Mouse (Mus musculus): Measurements from ENCODE around the gene Thra. TPM values are rescaled to one million over a fixed set of nuclear protein-coding genes. Genes with fewer than 3 reads are reported as not detected.
"Not testable (repeated sequence)": the region's sequence is repeated elsewhere in the genome, so short reads cannot be mapped to it uniquely, and the experiment has no call there.

Gene Thra
- 10 to 100 TPM; 69.2 to 91.7 TPM for total RNA-seq (2021)
- long read RNA-seq, experiment 1, transcript Thra-201 (10 exons, 2,452 nt): major isoform, 20 of 58 reads
- long read RNA-seq, experiment 1, partial matches to known transcripts: 17 of 58 reads
- long read RNA-seq, experiment 1, other reads (novel, unspliced or antisense): 17 of 58 reads
- long read RNA-seq, experiment 2, transcript Thra-201 (10 exons, 2,452 nt): major isoform, 9 of 14 reads
- long read RNA-seq, experiment 2, partial matches to known transcripts: 1 of 14 reads
- long read RNA-seq, experiment 2, other reads (novel, unspliced or antisense): 4 of 14 reads

GRCm38 (mm10) chr11:98740393-98741050, at the start of gene Thra:
Gene Thra (plus strand): TSS chr11:98740638.
- DNase-seq: peak; percentile 79 to 84

GRCm38 (mm10) chr11:98693201-98693600, 47.2 kb upstream of the Thra start:
- DNase-seq: no peak

DNA sequence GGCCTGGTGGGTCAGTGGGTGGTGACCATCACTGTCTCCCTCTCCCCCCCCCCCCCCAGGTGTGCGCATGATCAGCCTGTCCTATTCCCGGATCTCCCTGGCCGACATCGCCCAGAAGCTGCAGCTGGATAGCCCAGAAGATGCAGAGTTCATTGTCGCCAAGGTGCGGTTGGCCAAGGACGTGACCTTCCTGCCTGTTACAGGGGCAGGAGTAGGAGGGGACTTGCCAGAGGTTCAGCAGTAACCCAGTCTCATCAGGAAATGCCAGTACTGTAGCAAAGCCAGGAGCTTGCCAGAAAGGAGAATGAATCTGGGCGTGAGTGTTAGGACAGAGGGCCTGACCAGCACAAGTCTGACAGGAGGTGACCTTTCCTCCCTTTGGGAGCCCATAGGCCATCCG, 46.7 kb upstream of the Thra start:
- DNase-seq: no peak

DNA sequence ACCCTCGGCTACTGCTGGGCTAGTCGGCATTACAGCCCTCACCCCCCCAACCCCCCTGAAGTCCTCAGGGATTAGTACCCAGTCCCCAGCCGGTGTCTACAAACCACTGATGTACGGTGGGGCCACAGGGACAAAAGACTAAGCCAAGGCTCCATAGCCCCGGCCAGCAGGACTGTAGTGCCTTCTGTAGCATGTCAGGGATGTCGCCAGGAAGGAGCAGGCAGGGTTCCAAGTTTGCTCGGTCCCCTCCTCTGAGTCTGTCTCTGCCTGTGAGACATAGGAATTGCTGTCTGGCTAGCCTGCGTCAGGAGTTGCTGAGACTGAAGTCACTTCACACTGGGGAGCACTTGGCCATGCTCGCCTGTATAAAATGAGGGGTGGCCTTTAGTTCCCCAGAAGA, 46.1 kb upstream of the Thra start:
- no peak for DNase-seq

DNA sequence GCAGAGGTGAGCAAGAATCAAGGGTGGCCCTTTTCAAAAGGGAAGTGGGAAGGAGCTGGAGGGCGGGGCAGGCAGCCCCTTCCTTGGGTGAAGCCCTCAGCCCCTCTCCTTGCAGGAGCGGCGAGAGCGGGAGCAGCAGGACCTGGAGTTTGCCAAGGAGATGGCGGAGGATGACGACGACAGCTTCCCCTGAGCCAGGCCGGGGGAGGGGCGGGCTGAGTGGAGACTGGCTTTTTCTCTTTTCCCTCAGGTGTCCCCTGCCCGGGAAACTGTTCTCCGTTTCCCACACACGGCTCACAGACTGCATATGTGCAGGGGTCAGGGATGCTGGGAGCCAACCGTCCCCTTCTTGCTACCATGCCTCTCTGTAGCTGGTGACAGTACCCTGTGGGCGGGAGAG, 45.0 kb upstream of the Thra start:
- no peak for DNase-seq

DNA sequence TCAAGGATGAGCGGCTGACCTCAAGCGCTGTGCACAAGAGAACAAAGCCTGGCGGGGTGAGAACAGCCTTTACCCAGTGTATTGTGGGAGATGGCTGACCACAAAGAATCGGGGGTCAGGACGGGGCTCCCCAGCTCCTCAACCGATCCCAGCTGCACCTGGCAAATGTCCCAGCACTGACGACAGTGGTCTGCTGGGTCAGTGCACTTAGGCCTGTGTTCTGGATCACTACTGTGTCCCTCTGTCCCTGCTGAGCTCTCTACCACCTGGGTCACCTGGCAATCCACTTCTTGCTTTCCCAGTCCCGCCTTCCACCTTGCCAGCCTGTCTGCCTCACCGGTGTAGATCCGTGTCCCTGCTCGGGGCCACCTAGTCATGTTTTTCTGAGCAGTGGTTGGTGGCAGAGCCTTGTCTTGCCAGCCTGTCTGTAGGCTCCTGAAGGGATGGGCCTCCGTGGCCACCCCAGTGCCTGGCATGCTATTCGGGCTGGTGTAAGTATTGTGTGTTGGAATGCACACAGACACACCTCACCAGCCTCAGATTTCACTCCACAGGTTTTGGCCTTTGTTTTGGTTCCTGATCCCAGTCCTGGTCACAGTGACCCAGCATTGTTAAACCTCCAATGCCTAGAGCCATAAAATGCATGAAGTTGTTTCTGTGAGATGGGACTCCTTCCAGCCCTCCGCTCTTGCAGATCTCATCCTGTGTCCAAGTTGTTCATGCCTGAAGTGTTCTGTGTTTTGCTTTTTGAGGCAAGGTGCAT, 43.8 kb upstream of the Thra start:
- DNase-seq: no peak

GRCm38 (mm10) chr11:98697225-98697624, 43.2 kb upstream of the Thra start:
- no peak for DNase-seq

DNA sequence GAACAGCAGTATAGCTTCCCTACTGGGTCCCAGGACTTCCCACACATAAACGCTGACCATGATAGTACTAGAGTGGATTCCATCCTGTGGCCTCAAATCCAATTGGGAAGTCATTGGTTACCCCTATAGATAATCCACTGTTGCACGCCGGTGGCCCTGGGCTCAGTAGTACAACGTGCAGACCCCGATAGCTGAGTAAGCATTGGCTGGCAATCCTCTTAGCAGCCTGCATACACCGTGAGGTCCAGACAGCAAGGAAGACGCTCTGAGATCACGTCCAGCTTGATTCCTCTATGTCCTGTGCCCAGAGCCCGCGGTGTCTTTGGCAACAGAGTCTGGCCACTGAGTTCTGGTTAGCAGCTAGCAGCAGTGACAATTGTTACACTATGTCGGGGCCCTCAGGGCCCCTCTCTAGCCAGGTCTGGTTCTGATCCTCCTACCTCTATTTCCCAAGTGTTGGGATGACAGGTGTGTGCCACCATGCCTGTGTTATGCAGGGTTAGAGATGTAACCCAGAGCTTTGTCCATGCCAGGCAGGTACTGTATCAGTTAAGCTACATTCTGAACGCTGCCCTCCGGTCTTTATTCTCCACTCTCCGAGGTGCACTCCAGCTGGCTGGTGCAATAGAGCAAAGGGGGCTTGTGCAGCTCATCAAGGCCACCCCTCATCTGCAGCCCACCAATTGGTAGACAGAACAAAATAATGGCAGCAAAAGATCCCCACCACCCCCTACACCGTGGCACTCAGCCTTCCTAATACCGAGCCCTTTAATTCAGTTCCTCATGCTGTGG, 41.4 kb upstream of the Thra start:
- DNase-seq: no peak

DNA sequence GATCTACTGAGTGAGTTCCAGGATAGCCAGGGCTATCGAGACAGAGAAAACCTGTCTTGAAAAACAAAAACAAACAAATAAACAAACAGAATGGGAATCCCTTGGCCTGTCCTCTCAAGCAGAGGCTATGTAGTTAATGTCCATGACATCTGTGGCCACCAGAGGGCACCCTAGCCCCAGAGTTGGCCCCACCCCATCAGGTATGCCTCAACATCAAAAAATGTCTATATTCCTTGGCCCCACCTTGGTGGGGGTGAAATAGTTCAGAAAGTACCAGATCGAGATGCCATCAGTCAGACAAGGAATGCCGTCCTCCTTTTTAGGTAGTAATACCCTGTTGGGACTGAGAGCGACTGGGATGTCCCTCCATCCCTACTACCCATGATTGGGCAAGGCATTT, 40.5 kb upstream of the Thra start:
- DNase-seq: peak; percentile 82 to 88

GRCm38 (mm10) chr11:98701213-98701670, 39.2 kb upstream of the Thra start, which contains the start of gene Csf3:
Gene Csf3 (plus strand): TSS chr11:98701263.
- no peak for DNase-seq

DNA sequence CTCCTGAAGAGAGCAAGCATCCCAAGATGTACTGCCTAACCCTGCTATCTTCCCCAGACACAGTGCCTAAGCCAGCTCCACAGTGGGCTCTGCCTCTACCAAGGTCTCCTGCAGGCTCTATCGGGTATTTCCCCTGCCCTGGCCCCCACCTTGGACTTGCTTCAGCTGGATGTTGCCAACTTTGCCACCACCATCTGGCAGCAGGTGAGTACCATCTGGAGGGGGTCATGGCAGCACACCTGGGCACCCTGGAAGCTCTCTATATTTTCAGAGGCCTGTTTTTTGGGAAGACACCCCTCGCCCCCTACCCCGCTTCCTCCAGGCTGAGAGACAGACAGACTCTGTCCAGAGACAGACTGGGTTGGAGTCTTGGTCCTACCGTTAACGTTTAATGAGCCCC, 38.1 kb upstream of the Thra start:
- DNase-seq: no peak

DNA sequence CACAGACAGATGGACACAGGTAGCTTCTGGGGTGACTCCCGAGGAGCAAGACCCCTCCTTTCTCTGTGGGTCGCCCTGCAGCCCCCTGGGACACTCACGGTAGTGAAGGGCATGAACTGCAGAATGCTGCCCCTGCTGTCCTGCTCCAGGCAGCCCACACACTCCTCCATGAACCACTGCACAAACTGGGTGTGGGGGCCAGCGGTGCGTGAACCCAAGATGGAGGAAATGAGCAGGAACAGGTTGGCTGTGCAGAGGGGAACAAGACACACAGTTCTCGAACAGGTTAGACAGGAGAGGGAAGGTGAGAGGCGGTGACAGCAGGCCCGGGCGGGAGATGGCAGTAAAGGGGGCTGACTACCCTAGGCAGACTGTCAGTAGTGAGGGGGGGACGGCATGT, 35.4 kb upstream of the Thra start:
- DNase-seq: no peak

DNA sequence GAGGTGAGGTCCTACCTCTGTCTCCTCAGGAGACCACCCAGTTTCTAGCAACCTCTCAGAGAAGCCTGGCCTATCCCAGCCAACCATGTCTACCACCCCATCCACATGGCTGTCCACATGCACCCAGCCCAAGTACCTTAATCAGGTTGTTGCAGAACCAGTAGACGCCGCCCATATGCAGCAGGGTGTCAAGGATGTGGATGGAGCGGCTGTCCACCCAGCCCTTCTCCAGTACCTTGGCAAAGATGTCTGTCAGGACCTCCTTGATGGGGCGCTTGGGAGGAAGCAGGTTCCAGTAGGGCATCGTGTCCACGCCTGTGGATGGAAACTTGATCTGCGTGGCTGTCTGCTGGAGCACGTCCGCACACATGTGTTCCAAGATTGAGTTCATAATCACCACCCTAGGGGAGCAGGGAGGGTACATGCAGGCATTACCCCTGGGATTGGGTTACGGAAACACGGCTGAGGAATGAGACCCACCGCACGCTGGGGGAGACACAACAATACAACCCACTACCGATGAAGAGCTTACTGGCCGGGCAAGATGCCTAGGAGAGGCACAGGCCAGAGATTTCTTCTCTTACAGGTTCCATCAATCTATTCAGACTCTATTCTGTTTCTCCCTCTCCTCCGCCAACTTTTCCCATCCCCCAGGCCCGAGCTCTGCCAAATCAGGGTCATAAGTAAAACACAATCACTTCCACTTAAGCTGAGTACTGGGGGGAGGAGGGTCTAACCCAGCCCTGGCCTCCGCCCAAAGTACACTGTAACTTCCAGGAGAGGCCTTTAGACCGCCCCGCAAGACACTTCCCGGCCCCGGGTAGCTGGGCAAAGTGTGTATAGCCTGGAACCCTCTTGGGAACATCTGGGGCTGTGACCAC, 32.8 kb upstream of the Thra start:
- DNase-seq: peak in 1 of 2 experiments; percentile 24

GRCm38 (mm10) chr11:98708282-98708956, 32.0 kb upstream of the Thra start:
- no peak for DNase-seq

DNA sequence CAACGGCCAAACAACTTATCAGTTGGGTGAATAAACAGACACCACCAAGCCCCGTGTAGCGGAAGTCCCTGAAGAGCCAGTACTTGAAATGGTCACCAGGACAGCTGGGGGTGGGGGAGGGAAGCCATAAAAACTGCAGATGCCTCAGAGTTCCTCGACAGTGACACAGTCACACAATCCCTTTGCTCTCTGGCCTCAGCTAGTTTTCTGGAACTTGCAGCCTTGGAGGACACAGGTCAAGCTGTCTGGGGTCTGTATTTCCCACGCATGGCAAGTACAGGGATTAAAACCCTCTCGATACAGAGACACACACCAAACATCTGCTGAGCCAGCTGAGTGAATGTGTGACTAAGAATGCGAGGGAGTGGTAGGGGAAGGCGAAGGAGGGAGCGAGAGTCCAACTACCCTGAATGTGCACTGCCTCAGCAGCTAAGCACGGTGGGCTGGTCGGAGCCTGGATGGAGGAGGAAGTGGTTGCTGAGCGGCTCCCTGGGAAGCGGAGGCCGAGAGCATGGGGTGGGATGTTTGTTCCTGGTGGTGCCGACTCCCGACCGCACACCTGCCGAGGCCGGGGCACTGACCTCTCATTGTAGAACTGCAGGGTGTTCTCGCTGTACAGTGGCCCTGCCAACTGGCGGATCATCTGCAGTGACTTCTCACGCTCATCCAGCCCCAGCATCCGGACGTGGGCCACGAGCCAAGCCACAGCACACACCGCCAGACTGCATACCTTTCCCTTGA, 31.3 kb upstream of the Thra start:
- no peak for DNase-seq

GRCm38 (mm10) chr11:98710416-98711045, 29.9 kb upstream of the Thra start:
- DNase-seq: peak; percentile 83 to 89

DNA sequence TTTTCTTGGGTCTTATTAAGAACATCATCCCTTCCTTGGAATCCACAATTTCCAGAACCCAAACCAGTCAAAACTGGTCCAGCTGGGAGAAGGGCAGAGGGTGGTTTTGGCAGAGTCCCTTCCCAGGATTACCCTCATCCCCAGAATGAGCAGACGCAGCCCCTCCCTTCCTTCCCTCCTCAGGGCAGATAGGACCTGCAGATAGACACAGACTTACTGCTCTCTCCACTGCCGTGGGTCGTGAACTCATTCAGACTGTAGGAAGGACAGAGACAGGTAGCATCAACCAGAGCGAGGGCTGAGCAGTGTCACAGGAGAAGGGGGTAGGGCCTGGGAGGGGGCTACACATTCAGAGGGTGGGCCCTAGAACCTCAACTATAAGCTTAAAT, 29.4 kb upstream of the Thra start:
- no peak for DNase-seq

- DNase-seq: not testable (repeated sequence)
Observed at GRCm38 (mm10) chr11:98712009-98712408, 28.4 kb upstream of the Thra start.

GRCm38 (mm10) chr11:98713703-98714102, 26.7 kb upstream of the Thra start:
- no peak for DNase-seq

Data from adrenal gland, postnatal 36 days (tissue).